Mouse (Mus musculus): ENCODE results near the gene Eps15l1. TPM values are rescaled to one million over a fixed set of nuclear protein-coding genes. Genes with fewer than 3 reads are reported as not detected.

Gene Eps15l1
- polyA plus RNA-seq, 1 experiment from 2014 or later, result 52.6 TPM

GRCm38 (mm10) chr8:72312926-72313518 lies 108.2 kb downstream of the Eps15l1 start:
- WGBS, result 59% methylated on average over 3 of the region's 3 CpGs
- Histone ChIP-seq H3K27me3 (ENCODE audit: control insufficient read depth, insufficient read depth, low read length) (no peaks in the 10 kb centered on the region), H3K4me1 (ENCODE audit: control insufficient read depth, insufficient read depth, low read length) (peaks cover 7% of the 10 kb centered on the region), H3K9ac (ENCODE audit: low read length) (no peak overlapping the region), H3K4me2 (ENCODE audit: low read depth, low read length) (no peak overlapping the region), H3K4me3 (replicated peaks; ENCODE audit: low read length) (no peak overlapping the region), H3K36me3 (ENCODE audit: control insufficient read depth, insufficient read depth, low read length) (no peaks in the 10 kb centered on the region), H3K27ac (ENCODE audit: low read length) (no peak overlapping the region), H3K9me3 (replicated peaks; ENCODE audit: control insufficient read depth, low read length) (no peaks in the 10 kb centered on the region)
- ATAC-seq (ENCODE audit: insufficient read depth, low FRiP score), result no peak

- no peaks in the 10 kb centered on the region for H3K36me3 ChIP-seq (ENCODE audit: control insufficient read depth, insufficient read depth, low read length)
- no peaks in the 10 kb centered on the region for H3K27me3 ChIP-seq (ENCODE audit: control insufficient read depth, insufficient read depth, low read length)
- peaks cover 3% of the 10 kb centered on the region; the same call in 1 of the 2 replicates for H3K4me1 ChIP-seq (ENCODE audit: control insufficient read depth, insufficient read depth, low read length)
- no peak overlapping the region for H3K9ac ChIP-seq (ENCODE audit: low read length)
- no peaks in the 10 kb centered on the region for H3K9me3 ChIP-seq (replicated peaks; ENCODE audit: control insufficient read depth, low read length)
- no peak overlapping the region for H3K4me3 ChIP-seq (replicated peaks; ENCODE audit: low read length)
- H3K4me2 ChIP-seq (ENCODE audit: low read depth, low read length), result no peak overlapping the region
- peak overlapping the region; percentile 27; the same call in 1 of the 2 replicates for H3K27ac ChIP-seq (ENCODE audit: low read length)
- 39% methylated on average over 8 of the region's 8 CpGs for WGBS
- 0 out of 2 replicates have a peak, but pooled peaks have one; percentile 54 for ATAC-seq (ENCODE audit: insufficient read depth, low FRiP score)
Measured at GRCm38 (mm10) chr8:72310849-72311506, 110.3 kb downstream of the Eps15l1 start.

- WGBS, result 48% methylated on average over 6 of the region's 6 CpGs
- H3K36me3 ChIP-seq (ENCODE audit: control insufficient read depth, insufficient read depth, low read length), result no peaks in the 10 kb centered on the region
- ATAC-seq (ENCODE audit: insufficient read depth, low FRiP score), result 0 out of 2 replicates have a peak, but pooled peaks have one; percentile 35
Measured at GRCm38 (mm10) chr8:72308276-72308675, 113.0 kb downstream of the Eps15l1 start.

GRCm38 (mm10) chr8:72306913-72307312 lies 114.3 kb downstream of the Eps15l1 start:
- H3K4me1 ChIP-seq (ENCODE audit: control insufficient read depth, insufficient read depth, low read length), result peaks cover 3% of the 10 kb centered on the region; the same call in 1 of the 2 replicates
- H3K27ac ChIP-seq (ENCODE audit: low read length), result no peak overlapping the region
- H3K36me3 ChIP-seq (ENCODE audit: control insufficient read depth, insufficient read depth, low read length), result no peaks in the 10 kb centered on the region
- H3K9ac ChIP-seq (ENCODE audit: low read length), result no peak overlapping the region
- H3K9me3 ChIP-seq (replicated peaks; ENCODE audit: control insufficient read depth, low read length), result no peaks in the 10 kb centered on the region
- no peak for ATAC-seq (ENCODE audit: insufficient read depth, low FRiP score)
- H3K4me3 ChIP-seq (replicated peaks; ENCODE audit: low read length), result no peak overlapping the region
- H3K27me3 ChIP-seq (ENCODE audit: control insufficient read depth, insufficient read depth, low read length), result peaks cover 2% of the 10 kb centered on the region; the same call in 1 of the 2 replicates
- no peak overlapping the region for H3K4me2 ChIP-seq (ENCODE audit: low read depth, low read length)
- WGBS, result 68% methylated on average over 5 of the region's 5 CpGs

More at GRCm38 (mm10) chr8:72308276-72308675, 113.0 kb downstream of the Eps15l1 start:
- Histone ChIP-seq H3K4me2 (ENCODE audit: low read depth, low read length) (no peak overlapping the region), H3K9ac (ENCODE audit: low read length) (no peak overlapping the region), H3K9me3 (replicated peaks; ENCODE audit: control insufficient read depth, low read length) (no peaks in the 10 kb centered on the region), H3K27ac (ENCODE audit: low read length) (no peak overlapping the region), H3K4me3 (replicated peaks; ENCODE audit: low read length) (no peak overlapping the region), H3K4me1 (ENCODE audit: control insufficient read depth, insufficient read depth, low read length) (peaks cover 3% of the 10 kb centered on the region; the same call in 1 of the 2 replicates), H3K27me3 (ENCODE audit: control insufficient read depth, insufficient read depth, low read length) (no peaks in the 10 kb centered on the region)

GRCm38 (mm10) chr8:72305210-72305905 lies 115.9 kb downstream of the Eps15l1 start, which contains the start of gene Gm10282:
Gene Gm10282 (minus strand): TSS chr8:72305260.
- Histone ChIP-seq H3K4me1 (ENCODE audit: control insufficient read depth, insufficient read depth, low read length) (peaks cover 3% of the 10 kb centered on the region; the same call in 1 of the 2 replicates), H3K9me3 (replicated peaks; ENCODE audit: control insufficient read depth, low read length) (no peaks in the 10 kb centered on the region), H3K27ac (ENCODE audit: low read length) (no peak within 1 kb of the TSS), H3K4me2 (ENCODE audit: low read depth, low read length) (no peak within 1 kb of the TSS), H3K4me3 (replicated peaks; ENCODE audit: low read length) (no peak within 1 kb of the TSS), H3K27me3 (ENCODE audit: control insufficient read depth, insufficient read depth, low read length) (peaks cover 2% of the 10 kb centered on the region; the same call in 1 of the 2 replicates), H3K9ac (ENCODE audit: low read length) (no peak within 1 kb of the TSS), H3K36me3 (ENCODE audit: control insufficient read depth, insufficient read depth, low read length) (no peaks in the 10 kb centered on the region)
- 72% methylated on average over 15 of the region's 16 CpGs for WGBS
- no peak for ATAC-seq (ENCODE audit: insufficient read depth, low FRiP score)

- peak; percentile 75 for ATAC-seq (ENCODE audit: insufficient read depth, low FRiP score)
- H3K4me1 ChIP-seq (ENCODE audit: control insufficient read depth, insufficient read depth, low read length), result peaks cover 3% of the 10 kb centered on the region; the same call in 1 of the 2 replicates
- 40% methylated on average over 8 of the region's 8 CpGs for WGBS
- H3K9ac ChIP-seq (ENCODE audit: low read length), result no peak overlapping the region
- no peak overlapping the region for H3K27ac ChIP-seq (ENCODE audit: low read length)
- H3K4me3 ChIP-seq (replicated peaks; ENCODE audit: low read length), result no peak overlapping the region
- H3K9me3 ChIP-seq (replicated peaks; ENCODE audit: control insufficient read depth, low read length), result no peaks in the 10 kb centered on the region
- H3K4me2 ChIP-seq (ENCODE audit: low read depth, low read length), result no peak overlapping the region
- H3K36me3 ChIP-seq (ENCODE audit: control insufficient read depth, insufficient read depth, low read length), result no peaks in the 10 kb centered on the region
- peaks cover 2% of the 10 kb centered on the region; the same call in 1 of the 2 replicates for H3K27me3 ChIP-seq (ENCODE audit: control insufficient read depth, insufficient read depth, low read length)
Measured at GRCm38 (mm10) chr8:72303633-72304032, 117.6 kb downstream of the Eps15l1 start.

- WGBS, result 51% methylated on average over 8 of the region's 8 CpGs
Measured at GRCm38 (mm10) chr8:72302986-72303612, 118.2 kb downstream of the Eps15l1 start.

GRCm38 (mm10) chr8:72301497-72301896 lies 119.8 kb downstream of the Eps15l1 start:
- 79% methylated on average over 5 of the region's 5 CpGs for WGBS
- ATAC-seq (ENCODE audit: insufficient read depth, low FRiP score), result no peak
- no peaks in the 10 kb centered on the region for H3K9me3 ChIP-seq (replicated peaks; ENCODE audit: control insufficient read depth, low read length)
- H3K27me3 ChIP-seq (ENCODE audit: control insufficient read depth, insufficient read depth, low read length), result peaks cover 2% of the 10 kb centered on the region; the same call in 1 of the 2 replicates
- H3K27ac ChIP-seq (ENCODE audit: low read length), result no peak overlapping the region
- H3K4me3 ChIP-seq (replicated peaks; ENCODE audit: low read length), result no peak overlapping the region
- H3K4me2 ChIP-seq (ENCODE audit: low read depth, low read length), result no peak overlapping the region
- H3K9ac ChIP-seq (ENCODE audit: low read length), result no peak overlapping the region
- no peaks in the 10 kb centered on the region for H3K4me1 ChIP-seq (ENCODE audit: control insufficient read depth, insufficient read depth, low read length)
- H3K36me3 ChIP-seq (ENCODE audit: control insufficient read depth, insufficient read depth, low read length), result no peaks in the 10 kb centered on the region

More at GRCm38 (mm10) chr8:72302986-72303612, 118.2 kb downstream of the Eps15l1 start:
- no peak overlapping the region for H3K4me3 ChIP-seq (replicated peaks; ENCODE audit: low read length)
- peaks cover under 1% of the 10 kb centered on the region; the same call in 1 of the 2 replicates for H3K4me1 ChIP-seq (ENCODE audit: control insufficient read depth, insufficient read depth, low read length)
- H3K36me3 ChIP-seq (ENCODE audit: control insufficient read depth, insufficient read depth, low read length), result no peaks in the 10 kb centered on the region
- peaks cover 2% of the 10 kb centered on the region; the same call in 1 of the 2 replicates for H3K27me3 ChIP-seq (ENCODE audit: control insufficient read depth, insufficient read depth, low read length)
- H3K4me2 ChIP-seq (ENCODE audit: low read depth, low read length), result 0 out of 2 replicates have a peak overlapping the region, but pooled peaks have one; percentile 6
- H3K9me3 ChIP-seq (replicated peaks; ENCODE audit: control insufficient read depth, low read length), result no peaks in the 10 kb centered on the region
- H3K27ac ChIP-seq (ENCODE audit: low read length), result peak overlapping the region; percentile 51
- no peak overlapping the region for H3K9ac ChIP-seq (ENCODE audit: low read length)
- ATAC-seq (ENCODE audit: insufficient read depth, low FRiP score), result no peak

All from stomach, embryonic 16.5 days (tissue).